Mouse (Mus musculus) retina, embryonic 14.5 days (tissue): Measurements from ENCODE around the gene Atp8a1.

Experiments
- DNase-seq: peaks from one replicate; pipeline ENCODE4 v3.0.0-alpha.2; 2015; ENCODE audit warnings: low spot score

Gene Atp8a1

GRCm38 (mm10) chr5:67678819-67679218 lies 168.4 kb downstream of the Atp8a1 start:
- DNase-seq = no peak

DNA sequence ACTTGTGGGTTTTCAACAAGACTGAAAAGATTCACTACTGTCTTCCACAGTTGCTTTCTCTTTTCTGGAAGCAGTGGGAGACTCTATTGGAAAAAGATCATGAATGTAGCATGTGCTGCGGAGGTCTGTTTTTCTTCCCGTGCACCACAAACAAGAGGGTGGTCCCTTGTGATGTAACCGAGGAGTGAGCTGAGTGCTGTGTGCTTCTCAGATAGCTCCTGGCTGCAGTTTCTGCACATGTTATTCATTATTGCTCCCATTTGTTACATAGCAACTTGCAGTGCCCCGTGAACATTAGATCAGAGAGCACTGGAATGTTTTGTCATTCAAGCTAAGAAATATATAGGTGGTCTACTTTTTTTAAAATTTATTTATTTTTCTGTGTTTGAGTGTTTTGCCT lies 174.2 kb downstream of the Atp8a1 start:
- DNase-seq = no peak

GRCm38 (mm10) chr5:67670158-67670557 lies 177.1 kb downstream of the Atp8a1 start:
- DNase-seq = no peak

GRCm38 (mm10) chr5:67669436-67669896 lies 177.8 kb downstream of the Atp8a1 start:
- no peak for DNase-seq

DNA sequence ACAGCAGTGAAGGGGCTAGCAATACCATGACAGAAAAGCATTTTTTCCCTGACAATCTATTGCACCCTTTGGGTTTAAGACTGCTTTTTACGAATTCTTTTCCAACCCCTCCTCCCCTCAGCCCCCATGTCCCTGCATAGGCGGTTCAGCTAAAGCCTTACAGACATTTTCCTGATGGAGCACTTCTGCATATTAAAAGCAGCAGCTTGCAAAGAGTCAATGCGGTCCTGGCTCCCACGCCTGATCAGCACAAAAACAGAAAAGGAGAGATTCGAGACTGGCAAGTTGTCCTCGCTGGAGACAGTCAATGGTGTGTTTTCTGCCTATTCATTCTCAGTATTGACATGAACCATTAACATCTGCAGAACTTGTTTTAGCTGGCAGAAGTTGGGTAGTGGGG lies 184.5 kb downstream of the Atp8a1 start:
- no peak for DNase-seq

GRCm38 (mm10) chr5:67659864-67660263 lies 187.4 kb downstream of the Atp8a1 start:
- DNase-seq = no peak

DNA sequence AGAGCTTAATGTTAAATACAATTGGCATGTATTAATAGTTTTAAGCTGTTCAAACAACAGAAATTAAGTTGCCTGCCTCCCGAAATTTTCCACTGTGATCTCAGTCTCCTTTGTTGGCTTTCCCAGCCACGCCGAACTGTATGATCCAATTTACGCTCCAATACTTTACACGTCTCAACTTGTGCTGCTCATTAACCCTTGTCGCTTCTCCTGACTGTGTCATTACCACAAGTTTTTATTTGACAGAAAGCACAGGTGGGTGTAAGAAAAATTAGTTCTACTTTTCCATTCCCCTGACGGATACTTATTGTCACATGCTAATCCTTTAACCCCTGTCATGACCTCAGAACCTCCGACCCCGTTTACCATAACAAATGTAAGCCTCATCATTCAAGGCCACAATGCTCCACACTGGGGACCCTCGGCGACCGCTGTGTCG lies 190.4 kb downstream of the Atp8a1 start:
- DNase-seq = peak; percentile 61

DNA sequence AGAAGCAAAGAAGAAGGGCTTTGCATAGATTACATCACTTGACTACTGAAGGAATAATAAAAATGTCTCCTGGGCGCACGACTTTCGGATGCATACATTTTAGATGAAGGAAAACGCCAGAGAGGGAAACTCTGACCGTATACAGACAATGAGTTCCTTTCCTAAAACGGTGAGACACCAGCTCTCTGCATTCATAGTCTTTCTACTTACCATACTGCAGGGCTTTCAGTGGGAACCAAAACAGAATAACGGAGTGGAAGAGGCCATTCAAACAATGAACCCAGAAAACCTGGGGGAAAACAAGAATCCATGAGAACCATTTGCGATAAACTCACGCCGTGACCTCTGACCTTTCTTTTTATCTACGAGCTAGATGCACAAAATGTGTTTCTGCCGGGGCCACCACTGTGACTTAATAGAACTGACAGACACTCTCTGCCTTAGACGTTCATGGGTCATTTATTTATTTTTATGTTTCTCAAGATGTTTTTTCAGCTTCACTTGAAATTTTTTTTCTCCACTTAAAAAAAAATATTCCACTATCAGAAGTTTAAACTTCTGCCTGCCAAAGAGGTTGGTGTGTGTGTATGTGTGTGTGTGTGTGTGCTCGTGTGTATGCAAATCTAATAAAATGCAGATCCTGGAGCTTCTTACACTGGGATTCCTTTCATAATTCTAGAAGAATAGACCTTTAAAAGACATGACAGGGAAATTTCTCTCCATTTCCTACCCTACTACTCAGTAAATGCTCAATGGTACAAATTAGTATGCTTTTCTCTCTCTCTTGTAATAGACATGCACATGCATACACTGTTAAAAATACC lies 191.3 kb downstream of the Atp8a1 start:
- peak; percentile 56 for DNase-seq

DNA sequence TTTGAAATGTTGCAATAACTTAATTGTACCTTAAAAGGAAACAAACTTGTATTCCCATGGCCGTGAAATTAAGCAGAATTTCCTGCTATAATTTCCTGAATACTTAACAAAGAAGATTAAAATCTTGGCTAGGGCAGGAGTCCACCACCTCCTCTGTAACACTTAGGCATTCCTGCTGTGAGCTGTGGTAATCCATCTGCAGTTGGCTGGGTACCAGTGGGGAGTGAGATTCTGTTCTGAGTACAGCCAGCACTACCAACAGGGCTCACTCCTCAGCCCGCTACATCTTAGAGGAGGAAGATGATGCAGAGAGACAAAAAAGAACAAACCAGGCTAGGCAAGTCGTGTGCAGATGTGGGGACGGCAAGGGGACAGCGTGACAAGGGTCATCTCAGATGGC lies 192.7 kb downstream of the Atp8a1 start:
- DNase-seq = no peak

GRCm38 (mm10) chr5:67653543-67653942 lies 193.7 kb downstream of the Atp8a1 start:
- no peak for DNase-seq

GRCm38 (mm10) chr5:67652468-67652867 lies 194.8 kb downstream of the Atp8a1 start:
- DNase-seq = no peak

DNA sequence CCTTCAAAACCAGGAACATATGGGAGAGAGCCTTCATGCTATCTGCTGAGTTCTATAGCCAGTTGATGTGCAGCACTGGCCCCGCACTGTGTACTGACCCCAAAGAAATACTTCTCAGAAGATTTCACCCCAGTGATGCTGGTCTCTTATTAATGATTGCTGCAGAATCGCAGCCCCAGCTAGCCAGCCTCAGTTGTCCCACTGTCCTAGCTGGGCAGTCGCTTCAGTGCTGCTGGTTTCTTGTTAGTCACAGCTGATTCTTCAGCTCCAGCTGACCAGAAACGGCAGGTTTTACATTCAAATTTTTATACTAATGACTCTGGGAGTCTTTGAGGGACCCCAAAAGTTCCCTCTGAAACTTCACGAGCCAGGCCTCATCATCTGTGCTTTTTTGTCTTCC lies 197.2 kb downstream of the Atp8a1 start:
- no peak for DNase-seq

- DNase-seq = no peak
Observed at GRCm38 (mm10) chr5:67649156-67649555, 198.1 kb downstream of the Atp8a1 start.

- DNase-seq = peak; percentile 43
Observed at GRCm38 (mm10) chr5:67647568-67647967, 199.7 kb downstream of the Atp8a1 start.

DNA sequence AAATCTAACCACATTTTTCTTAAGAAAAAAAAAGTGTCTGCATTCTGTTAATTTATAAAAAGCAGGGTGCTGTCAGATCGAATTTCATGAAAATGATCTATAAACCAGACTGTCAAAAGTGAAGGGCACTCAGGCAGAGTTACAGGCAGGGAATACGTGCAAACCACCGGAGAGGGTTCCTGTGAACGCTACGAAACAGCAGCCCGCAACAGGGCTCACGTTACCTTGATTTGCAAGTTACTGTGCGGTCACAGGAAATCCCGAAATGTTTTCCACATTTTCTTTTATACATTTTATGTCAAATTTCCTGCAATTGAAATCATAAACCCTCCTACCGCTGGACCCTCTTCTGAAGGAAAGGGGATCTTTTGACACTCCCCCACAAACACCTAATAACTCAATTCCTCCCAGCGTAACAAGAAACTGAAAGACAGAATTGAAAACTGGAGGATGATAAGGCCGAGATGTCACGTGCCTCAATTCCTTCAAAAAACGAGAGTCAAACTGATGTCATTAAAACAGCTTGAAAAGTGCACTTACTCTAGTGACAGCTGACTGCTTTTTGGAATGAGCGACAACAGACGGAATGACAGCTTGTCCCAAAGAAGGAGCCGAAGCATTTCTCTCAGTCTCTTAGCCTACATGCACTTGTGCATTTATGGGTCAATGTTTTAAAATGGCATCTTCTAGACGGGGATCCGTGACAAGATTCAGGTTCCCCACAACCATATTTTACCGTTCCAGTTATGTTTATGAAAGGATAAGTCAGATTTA lies 200.3 kb downstream of the Atp8a1 start:
- no peak for DNase-seq

DNA sequence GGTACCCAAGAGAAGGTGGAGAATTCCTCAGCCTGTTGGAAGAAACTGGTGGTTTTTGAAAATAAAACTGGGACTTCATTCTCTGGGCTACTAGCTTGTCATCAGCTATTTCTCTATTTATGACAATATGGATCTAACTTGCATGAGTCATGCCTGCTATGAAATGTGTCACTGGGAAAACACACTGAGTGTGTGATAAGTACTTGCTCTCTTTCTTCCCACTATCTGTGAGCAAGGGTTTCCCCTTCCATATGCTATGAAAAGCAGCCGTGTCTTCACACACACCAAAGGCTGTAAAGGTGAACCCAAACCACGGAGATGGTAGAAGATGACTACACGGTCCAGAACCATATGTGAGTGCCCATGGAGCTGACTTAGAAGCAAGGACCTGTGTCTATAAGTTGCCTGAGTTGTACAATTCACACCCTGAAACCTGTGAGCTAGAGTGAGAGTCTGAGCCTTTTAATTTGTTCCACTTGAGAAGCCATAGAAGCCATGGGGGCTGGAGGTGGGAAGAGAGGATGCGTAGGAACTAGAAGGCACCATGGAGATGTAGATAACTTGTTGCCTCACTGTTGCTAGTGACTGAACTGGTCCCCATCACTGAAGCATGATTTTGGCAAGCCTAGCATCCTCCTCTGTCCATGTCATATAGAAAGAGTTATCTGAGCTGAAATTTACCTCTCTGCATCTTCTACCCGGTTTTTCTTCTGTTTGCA lies 203.5 kb downstream of the Atp8a1 start:
- DNase-seq = no peak

DNA sequence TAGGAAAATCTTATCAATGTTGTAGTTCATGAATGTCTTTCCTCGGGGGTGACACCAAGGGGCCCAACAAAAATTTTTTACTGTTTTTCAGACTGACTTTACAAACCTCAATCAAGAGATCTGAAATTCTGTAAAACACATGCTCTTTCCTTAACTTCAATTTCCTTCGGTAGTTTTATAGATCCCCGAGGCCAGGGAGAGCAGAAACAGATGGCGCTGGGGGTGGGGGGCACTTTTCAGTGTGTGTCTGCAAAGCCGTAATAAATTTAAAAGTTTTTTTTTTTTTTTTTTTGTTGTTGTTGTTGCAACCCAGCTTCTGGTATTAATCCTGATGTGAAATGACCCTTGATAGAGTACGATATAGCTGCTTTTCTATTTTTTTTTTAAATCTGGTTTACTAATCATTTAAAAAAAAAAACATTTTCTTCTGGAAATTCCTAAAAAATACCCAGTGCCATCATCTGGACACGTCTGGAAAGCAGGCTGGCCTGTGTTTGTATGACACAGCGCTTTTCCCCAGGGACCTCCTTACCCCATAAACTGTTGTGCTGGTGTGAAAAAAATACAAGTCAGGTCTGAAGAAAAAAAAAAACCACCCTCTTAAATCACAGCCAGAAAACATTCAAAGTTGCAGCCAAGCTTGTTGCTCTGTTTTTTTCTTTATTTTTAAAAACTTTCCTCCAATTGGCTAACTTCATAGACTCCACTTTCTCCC lies 205.7 kb downstream of the Atp8a1 start:
- DNase-seq = no peak

- DNase-seq = no peak
Observed at GRCm38 (mm10) chr5:67640596-67641312, 206.5 kb downstream of the Atp8a1 start.

DNA sequence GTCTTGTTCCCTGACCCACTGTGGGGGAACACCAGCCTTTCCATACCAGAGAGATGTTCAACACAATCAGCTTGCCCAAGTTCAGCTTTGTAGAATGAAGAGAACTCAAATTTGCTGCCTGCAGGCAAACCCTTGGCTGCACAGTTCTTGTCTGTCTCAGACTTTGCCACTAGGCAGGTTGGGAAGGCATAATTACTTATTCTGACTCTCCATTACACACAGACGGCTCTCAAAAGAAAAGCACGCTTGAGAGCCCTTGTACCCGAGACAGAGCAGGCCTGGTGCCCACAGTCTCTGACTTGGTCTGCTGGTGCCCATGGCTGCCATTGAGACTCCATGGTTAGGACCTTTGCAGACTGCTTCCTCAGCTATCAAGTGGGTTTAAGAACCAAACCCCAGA lies 212.9 kb downstream of the Atp8a1 start:
- DNase-seq = peak; percentile 9

DNA sequence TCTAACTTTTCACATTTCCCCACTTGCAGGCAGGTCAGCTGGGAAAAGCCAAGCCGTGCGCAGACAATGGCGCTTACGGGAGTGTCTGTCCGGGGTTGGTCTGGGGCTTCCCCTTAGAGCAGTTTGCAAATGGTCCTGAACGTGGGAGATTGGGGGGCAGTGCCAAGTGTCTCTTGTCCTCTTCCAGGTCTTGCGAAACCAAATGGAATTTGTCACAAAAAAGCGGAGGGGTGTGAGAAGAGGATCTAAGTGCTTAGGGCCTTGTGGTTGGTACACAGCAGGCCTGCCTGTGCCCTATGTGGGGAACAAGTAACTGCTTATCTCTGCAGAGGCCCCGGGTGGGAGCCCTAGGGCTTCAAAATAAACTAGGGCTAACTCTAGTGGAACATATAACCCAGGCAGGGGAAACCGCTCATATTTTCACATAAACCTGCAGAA lies 213.4 kb downstream of the Atp8a1 start:
- no peak for DNase-seq

- no peak for DNase-seq
Observed at GRCm38 (mm10) chr5:67633138-67633782, 214.0 kb downstream of the Atp8a1 start.
